Mouse (Mus musculus) activated CD4-positive, CD25-positive, alpha-beta regulatory T cell (primary cell): ENCODE results near the gene Olfr1158. TPM values are rescaled to one million over a fixed set of nuclear protein-coding genes. Genes with fewer than 3 reads are reported as not detected.

Source experiments
- polyA plus RNA-seq, 2 experiments: library from polyadenylated mRNA; unstranded; fragments of 100-300 nt; shearing (Covaris generic); gene quantifications; one replicate each; pipeline ENCODE4 v1.2.1; 2017

Olfr1158 gene
- polyA plus RNA-seq: not detected

DNA sequence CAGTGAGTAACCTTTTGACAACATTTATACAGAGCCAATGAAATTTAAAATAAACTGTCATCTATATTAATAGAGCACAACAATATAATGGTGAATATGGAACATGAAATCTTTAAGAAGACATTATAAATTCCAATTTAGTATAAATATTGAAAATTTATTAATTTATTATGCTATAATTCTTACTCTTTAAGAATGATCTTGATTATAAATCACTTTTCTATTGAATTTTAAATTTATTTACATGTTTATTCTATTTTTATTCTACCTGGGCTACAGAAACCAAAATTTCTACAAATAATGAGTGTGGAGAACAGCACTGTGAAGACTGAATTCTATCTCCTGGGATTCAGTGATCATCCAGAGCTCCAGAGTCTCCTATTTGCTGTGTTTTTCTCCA, at the start of gene Olfr1158:
Olfr1158 (plus strand) TSS at position 301 of the 400 bp plus-strand sequence.

GRCm38 (mm10) chr2:87945037-87945436, 44.9 kb upstream of the Olfr1158 start, which contains the start of gene Olfr1155:
Gene Olfr1155, minus strand, starts transcription at chr2:87945137.

DNA sequence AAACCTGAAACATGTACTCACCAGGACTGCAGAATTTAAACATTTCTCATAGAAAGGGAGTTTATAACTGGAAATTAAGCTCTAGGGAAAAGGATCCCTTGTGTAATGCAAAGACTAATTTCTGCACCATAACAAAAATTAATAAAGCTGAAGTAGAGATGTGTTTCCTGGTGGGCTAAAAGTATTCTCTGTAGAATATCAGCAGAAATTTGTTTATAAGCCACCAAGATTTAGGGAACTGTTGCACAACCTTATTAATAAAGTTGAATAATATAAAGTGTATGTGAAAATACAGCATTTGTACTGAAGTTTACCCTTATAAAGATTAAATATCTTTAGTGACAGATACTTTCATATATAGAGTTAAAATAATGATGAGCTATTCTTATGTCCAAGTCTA, 36.9 kb upstream of the Olfr1158 start, which contains the start of gene Olfr1156:
Olfr1156 (minus strand) TSS at position 101 of the 400 bp plus-strand sequence.

GRCm38 (mm10) chr2:87968199-87968598, 21.7 kb upstream of the Olfr1158 start, which contains the start of gene Olfr1157:
Gene Olfr1157, minus strand, starts transcription at chr2:87968299.

DNA sequence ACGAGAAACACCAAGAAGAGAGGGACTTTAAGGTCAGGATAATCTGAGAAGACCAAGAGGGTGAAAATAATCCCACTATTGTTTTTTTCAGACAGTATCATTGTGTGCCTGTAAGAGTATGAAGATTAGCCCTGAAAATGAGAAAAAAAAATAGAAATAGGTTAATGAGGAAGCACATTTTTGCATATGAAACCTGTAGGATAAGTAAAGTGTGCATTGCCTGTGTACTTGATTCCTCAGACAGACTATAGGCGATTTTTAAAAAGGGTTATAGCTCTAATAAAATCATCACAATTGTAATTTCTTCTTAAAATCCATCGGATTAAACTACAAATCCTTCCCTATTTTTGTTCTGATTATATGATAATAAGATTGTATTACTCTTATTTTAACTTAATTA, 15.3 kb upstream of the Olfr1158 start, which contains the start of gene Olfr74:
Olfr74 (minus strand) TSS at position 101 of the 400 bp plus-strand sequence.

GRCm38 (mm10) chr2:88007515-88008318, 17.8 kb downstream of the Olfr1158 start, which contains the start of gene Olfr1160:
Gene Olfr1160, minus strand, starts transcription at chr2:88008268.

GRCm38 (mm10) chr2:88022474-88022873, 32.6 kb downstream of the Olfr1158 start, which contains the start of gene Olfr1161:
Gene Olfr1161, plus strand, starts transcription at chr2:88022774.

GRCm38 (mm10) chr2:88037599-88037998, 47.7 kb downstream of the Olfr1158 start, which contains the start of gene Olfr73:
Gene Olfr73, minus strand, starts transcription at chr2:88037699.

Other genes starting within 250 kb of the Olfr1158 start
- gene Olfr1140, start 246.4 kb upstream of the Olfr1158 start, polyA plus RNA-seq: under 1 TPM in 1 of 2 experiments, not detected in 1; 0.31 TPM
- gene Olfr1141, start 236.1 kb upstream of the Olfr1158 start, polyA plus RNA-seq: not detected
- not detected for gene Olfr152, start 210.6 kb upstream of the Olfr1158 start, polyA plus RNA-seq
- not detected for gene Olfr1143, start 189.5 kb upstream of the Olfr1158 start, polyA plus RNA-seq
- not detected for gene Olfr1145, start 180.3 kb upstream of the Olfr1158 start, polyA plus RNA-seq
- gene Olfr1148, start 159.6 kb upstream of the Olfr1158 start, polyA plus RNA-seq: under 1 TPM; 0.27 to 0.42 TPM
- not detected for gene Olfr1150-ps1, start 146.1 kb upstream of the Olfr1158 start, polyA plus RNA-seq
- gene Olfr1151, start 134.3 kb upstream of the Olfr1158 start, polyA plus RNA-seq: under 1 TPM in 1 of 2 experiments, not detected in 1; 0.45 TPM
- gene Olfr1152, start 123.6 kb upstream of the Olfr1158 start, polyA plus RNA-seq: under 1 TPM in 1 of 2 experiments, not detected in 1; 0.06 TPM
- under 1 TPM in 1 of 2 experiments, not detected in 1; 0.22 TPM for gene Olfr1153, start 95.2 kb upstream of the Olfr1158 start, polyA plus RNA-seq
- gene Olfr1154, start 84.9 kb upstream of the Olfr1158 start, polyA plus RNA-seq: under 1 TPM in 1 of 2 experiments, not detected in 1; 0.20 TPM
- gene Olfr1155, start 45.0 kb upstream of the Olfr1158 start, polyA plus RNA-seq: not detected
- under 1 TPM; 0.06 to 0.07 TPM for gene Olfr1156, start 37.0 kb upstream of the Olfr1158 start, polyA plus RNA-seq
- under 1 TPM in 1 of 2 experiments, not detected in 1; 0.08 TPM for gene Olfr1157, start 21.8 kb upstream of the Olfr1158 start, polyA plus RNA-seq
- gene Olfr74, start 15.4 kb upstream of the Olfr1158 start, polyA plus RNA-seq: not detected
- gene Olfr1160, start 18.2 kb downstream of the Olfr1158 start, polyA plus RNA-seq: not detected
- under 1 TPM in 1 of 2 experiments, not detected in 1; 0.41 TPM for gene Olfr1161, start 32.7 kb downstream of the Olfr1158 start, polyA plus RNA-seq
- gene Olfr73, start 47.6 kb downstream of the Olfr1158 start, polyA plus RNA-seq: under 1 TPM in 1 of 2 experiments, not detected in 1; 0.11 TPM
- not detected for gene Olfr1162, start 61.0 kb downstream of the Olfr1158 start, polyA plus RNA-seq
- not detected for gene Olfr1163, start 81.7 kb downstream of the Olfr1158 start, polyA plus RNA-seq
- not detected for gene Olfr1164, start 103.9 kb downstream of the Olfr1158 start, polyA plus RNA-seq
- gene Olfr1166, start 138.2 kb downstream of the Olfr1158 start, polyA plus RNA-seq: not detected
- not detected for gene Olfr1167, start 165.1 kb downstream of the Olfr1158 start, polyA plus RNA-seq
- gene Olfr1168, start 191.8 kb downstream of the Olfr1158 start, polyA plus RNA-seq: not detected
- not detected for gene Olfr1170, start 238.2 kb downstream of the Olfr1158 start, polyA plus RNA-seq